Mouse (Mus musculus) ES-Bruce4 (cell line): ENCODE results near the gene Klhl1.

Source experiments
- CTCF ChIP-seq: IDR thresholded peaks from one replicate; pipeline ENCODE4 v1.8.1; 2011; ENCODE audit warnings: low read depth, low read length
- EP300 ChIP-seq: IDR thresholded peaks from 2 replicates; pipeline ENCODE4 v1.6.1; 2011; ENCODE audit warnings: low read depth, low read length; ENCODE audit not compliant: insufficient read depth
- POLR2A ChIP-seq: IDR thresholded peaks from one replicate; pipeline ENCODE4 v1.8.1; 2011; ENCODE audit warnings: low read length; ENCODE audit not compliant: insufficient read depth

DNA sequence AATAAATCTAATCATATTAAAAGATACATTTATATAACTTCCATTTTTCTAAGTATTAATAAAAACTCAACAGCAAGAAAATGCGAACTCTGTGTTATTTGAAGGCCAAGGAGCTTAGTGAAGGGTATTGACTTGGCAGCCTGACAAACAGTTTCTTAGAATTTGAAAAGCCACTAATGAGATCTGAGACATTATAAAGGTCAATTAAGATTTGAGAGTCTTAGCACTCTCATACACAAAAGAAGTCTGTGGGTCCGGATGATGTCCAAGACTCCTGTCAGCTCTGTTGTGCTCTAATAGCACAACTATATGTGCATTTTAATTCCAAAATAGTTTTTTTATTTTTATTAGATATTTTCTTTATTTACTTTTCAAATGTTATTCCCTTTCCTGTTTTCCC lies 47.1 kb downstream of the Klhl1 start:
- no peak for TF ChIP-seq CTCF
- no peak for TF ChIP-seq EP300
- no peak for TF ChIP-seq POLR2A
